Mouse (Mus musculus): ENCODE measurements around the gene 4930402H24Rik.

DNA sequence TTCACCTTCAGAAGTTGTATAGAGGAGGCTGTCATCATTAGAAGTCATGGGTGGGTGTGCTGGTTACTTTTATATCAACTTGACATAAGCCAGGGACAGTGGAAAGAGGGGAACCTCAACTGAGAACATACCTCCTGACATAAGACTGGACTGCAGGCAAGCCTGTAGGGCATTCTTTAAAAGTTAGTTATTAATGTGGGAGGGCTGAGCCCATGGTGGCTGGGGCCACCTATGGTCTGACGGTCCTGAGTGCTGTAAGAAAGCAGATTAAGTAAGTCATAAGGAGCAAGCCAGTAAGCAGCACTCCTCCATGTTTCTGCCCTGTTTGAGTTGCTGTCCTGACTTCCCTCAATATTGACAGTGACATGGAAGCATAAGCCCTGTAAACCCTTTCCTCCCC, 77.5 kb downstream of the 4930402H24Rik start:
- TF ChIP-seq USF1 (IDR thresholded peaks at IDR 0.05; ENCODE audit: low read depth) (no peak), CTCF (IDR thresholded peaks at IDR 0.05; ENCODE audit: control insufficient read depth, insufficient read depth, insufficient read length) (no peak), CEBPB (IDR thresholded peaks at IDR 0.05; ENCODE audit: low read depth) (no peak)
